12 mouse cellular contexts compared by ENCODE assay signal in the genomic region with DNA sequence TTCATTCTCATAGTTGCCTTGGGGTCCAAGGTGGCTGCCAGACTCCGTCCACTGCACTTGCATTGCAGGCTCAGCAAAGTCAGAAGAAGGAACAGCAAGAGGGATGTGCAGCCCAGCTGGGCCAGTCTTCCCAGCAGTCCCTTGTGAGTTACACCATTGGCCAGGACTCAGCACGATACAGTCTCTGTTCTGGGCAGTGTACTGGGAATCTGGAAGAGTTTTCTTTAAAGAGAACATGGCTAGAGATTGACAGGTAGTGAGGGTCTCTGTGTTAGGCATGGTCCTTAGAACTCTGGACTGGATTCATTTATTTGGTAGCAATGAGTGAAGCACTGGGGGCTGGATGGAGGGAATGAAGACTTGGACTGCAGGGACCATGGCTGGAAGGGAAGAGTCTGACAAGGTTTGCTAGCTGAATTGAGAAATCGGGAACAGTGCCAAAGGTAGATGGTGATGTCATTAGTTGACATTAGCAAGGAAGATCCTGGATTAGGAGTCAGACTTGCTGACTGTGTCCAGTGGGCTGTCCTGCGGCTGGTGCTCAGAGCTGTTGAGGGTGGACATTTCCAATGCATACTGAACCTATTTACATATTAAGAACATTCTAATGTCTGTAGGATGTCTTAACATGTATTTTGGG. TPM values are rescaled to one million over a fixed set of nuclear protein-coding genes. Genes with fewer than 3 reads are reported as not detected.
A peak's percentile ranks its signal among the peaks of the same experiment; 100 is the strongest.
DNase-seq lines count a peak whose midpoint lies in the region; ATAC-seq and TF ChIP-seq lines count a peak whose summit lies in the region.
"Had no signal": no experiment of that assay in that cellular context is flagged by ENCODE, and none has a peak within 500 bp of the region (broad histone marks: within the 10 kb centered on the region; RNA-seq: fewer than 3 reads in every experiment).

No protein-coding gene starts in this region.

- TF ChIP-seq POLR2A in heart, adult 2 months (IDR thresholded peaks at IDR 0.05; ENCODE audit: insufficient read depth, low read depth, low read length) = no peak

- no peaks in the 10 kb centered on the region; the same call in 1 of the 2 replicates for H3K27me3 ChIP-seq in heart, adult 2 months (ENCODE audit: control insufficient read depth, insufficient read depth, low read length)
- peaks cover 31% of the 10 kb centered on the region for H3K27me3 ChIP-seq in heart, embryonic 11.5 days (ENCODE audit: control insufficient read depth, insufficient read depth, low read length)
- H3K27me3 ChIP-seq in liver, embryonic 14.5 days (ENCODE audit: control insufficient read depth, insufficient read depth, low read length) = peaks cover 22% of the 10 kb centered on the region
- H3K27me3 ChIP-seq in midbrain, embryonic 16.5 days (ENCODE audit: control insufficient read depth, insufficient read depth, low read depth, low read length) = no peaks in the 10 kb centered on the region
- H3K27me3 ChIP-seq: CH12.LX had no signal

- no peaks in the 10 kb centered on the region for H3K9me3 ChIP-seq in heart, embryonic 11.5 days (replicated peaks; ENCODE audit: control insufficient read depth, low read length)
- no peaks in the 10 kb centered on the region for H3K9me3 ChIP-seq in liver, embryonic 14.5 days (ENCODE audit: control insufficient read depth, low read length)
- no peaks in the 10 kb centered on the region for H3K9me3 ChIP-seq in midbrain, embryonic 16.5 days (replicated peaks; ENCODE audit: control insufficient read depth, low read length, poor library complexity, severe bottlenecking)

- H3K4me1 ChIP-seq in heart, adult 2 months (ENCODE audit: control insufficient read depth, insufficient read depth, low read length) = peaks cover 16% of the 10 kb centered on the region
- H3K4me1 ChIP-seq in heart, embryonic 11.5 days (ENCODE audit: control insufficient read depth, insufficient read depth, low read length) = peaks cover 14% of the 10 kb centered on the region; the same call in 1 of the 2 replicates
- H3K4me1 ChIP-seq in liver, embryonic 14.5 days (replicated peaks; ENCODE audit: control insufficient read depth in 2 of 2, insufficient read depth in 2 of 2, low read length in 1 of 2) = peaks cover 0 to 28% of the 10 kb centered on the region in 2 experiments; a peak in 3 of 4 replicates
- peaks cover 14% of the 10 kb centered on the region for H3K4me1 ChIP-seq in midbrain, embryonic 16.5 days (ENCODE audit: control insufficient read depth, insufficient read depth, low read length)

- H3K4me2 ChIP-seq in heart, embryonic 11.5 days = no peak overlapping the region
- no peak overlapping the region for H3K4me2 ChIP-seq in liver, embryonic 14.5 days (ENCODE audit: low read depth)
- no peak overlapping the region for H3K4me2 ChIP-seq in midbrain, embryonic 16.5 days (ENCODE audit: low read length)

- no peak for ATAC-seq in heart, embryonic 11.5 days (replicated peaks; ENCODE audit: insufficient number of reproducible peaks, low FRiP score, low TSS enrichment)
- ATAC-seq in liver, embryonic 14.5 days (ENCODE audit: insufficient read depth) = peak; percentile 38; the same call in 1 of the 2 replicates
- no peak for ATAC-seq in midbrain, embryonic 16.5 days

- peak overlapping the region; percentile 21 for H3K27ac ChIP-seq in heart, adult 2 months
- no peak overlapping the region for H3K27ac ChIP-seq in heart, embryonic 11.5 days (ENCODE audit: low read depth, low read length)
- no peak overlapping the region for H3K27ac ChIP-seq in liver, embryonic 14.5 days
- H3K27ac ChIP-seq in midbrain, embryonic 16.5 days (ENCODE audit: low read length) = no peak overlapping the region

- TF ChIP-seq CTCF in heart, adult 2 months (IDR thresholded peaks at IDR 0.05) = no peak
- no peak for TF ChIP-seq CTCF in liver, embryonic 14.5 days (IDR thresholded peaks at IDR 0.05; ENCODE audit: low read depth)

- WGBS in heart, adult 2 months = 45% methylated on average over 4 of the region's 4 CpGs
- WGBS in heart, embryonic 11.5 days (ENCODE audit: insufficient replicate concordance) = 70% methylated on average over 4 of the region's 4 CpGs
- WGBS in liver, embryonic 14.5 days (ENCODE audit: insufficient replicate concordance) = 45% methylated on average over 4 of the region's 4 CpGs
- 84% methylated on average over 4 of the region's 4 CpGs for WGBS in midbrain, embryonic 16.5 days

- TF ChIP-seq EP300 in heart, adult 2 months (IDR thresholded peaks at IDR 0.05; ENCODE audit: insufficient read depth, low read depth, low read length) = no peak
- TF ChIP-seq EP300 in liver, embryonic 14.5 days (IDR thresholded peaks at IDR 0.05; ENCODE audit: low read depth) = no peak

- DNase-seq in heart, adult 2 months = peak; percentile 61 to 73
- DNase-seq in NIH3T3 (ENCODE audit: low read depth) = peak; percentile 71
- peak; percentile 10 for DNase-seq in adrenal gland, postnatal 25 days
- no peak for DNase-seq in liver, embryonic 14.5 days (ENCODE audit: low read depth in 3 of 3, low spot score in 3 of 3)
- DNase-seq in left cerebral cortex, adult 18-20 months (ENCODE audit: low spot score in 2 of 2) = no peak
- no peak for DNase-seq in spleen, postnatal 14 days (ENCODE audit: low spot score in 2 of 2)
- DNase-seq: kidney, postnatal 4 days; spleen, adult 18-20 months; thymus, adult 2 months had no signal

- H3K36me3 ChIP-seq in heart, adult 2 months (ENCODE audit: control insufficient read depth, insufficient read depth, low read length) = no peaks in the 10 kb centered on the region
- H3K36me3 ChIP-seq in heart, embryonic 11.5 days (ENCODE audit: control insufficient read depth, insufficient read depth, low read length) = no peaks in the 10 kb centered on the region
- H3K36me3 ChIP-seq in liver, embryonic 14.5 days (replicated peaks; ENCODE audit: control insufficient read depth, insufficient read depth, low read depth) = no peaks in the 10 kb centered on the region
- no peaks in the 10 kb centered on the region for H3K36me3 ChIP-seq in midbrain, embryonic 16.5 days (ENCODE audit: control insufficient read depth, insufficient read depth, low read length)

- H3K4me3 ChIP-seq in heart, adult 2 months = no peak overlapping the region
- H3K4me3 ChIP-seq in heart, embryonic 11.5 days (ENCODE audit: low read depth, low read length) = no peak overlapping the region
- H3K4me3 ChIP-seq in liver, embryonic 14.5 days (ENCODE audit: insufficient read depth in 1 of 2, low read depth in 2 of 2, low read length in 2 of 2) = no peak overlapping the region
- H3K4me3 ChIP-seq in midbrain, embryonic 16.5 days (ENCODE audit: low read depth, low read length) = no peak overlapping the region

- no peak overlapping the region for H3K9ac ChIP-seq in heart, adult 2 months (ENCODE audit: low read depth, low read length)
- no peak overlapping the region for H3K9ac ChIP-seq in heart, embryonic 11.5 days (ENCODE audit: low read depth, low read length)
- H3K9ac ChIP-seq in liver, embryonic 14.5 days (replicated peaks) = no peak overlapping the region
- H3K9ac ChIP-seq in midbrain, embryonic 16.5 days (ENCODE audit: low read depth, low read length) = no peak overlapping the region

- no peaks in the 10 kb centered on the region for H3K79me2 ChIP-seq in heart, adult 2 months (replicated peaks; ENCODE audit: control insufficient read depth, insufficient read depth, low read length)

- intact Hi-C loops in heart, adult 2 months (cut with DNase I) = no loop called here

RNA-seq across cellular contexts. Expression of a gene that starts 2.3 kb away (rescaled TPM):
- under 1 TPM in 1 of 2 experiments, not detected in 1; 0.25 TPM for total RNA-seq in heart, adult 2 months (2021)
- polyA plus RNA-seq in heart, adult 2 months (2012; rRNA removed) = 0.44 and 0.57 TPM in 2 replicates
- polyA plus RNA-seq in heart, embryonic 11.5 days (2014; fragmentation: Nextera tagmentation; extraction: Ambion mirVana) = 1.4 and 3.7 TPM in 2 replicates
- 0.46 TPM in 1 of 2 replicates, not detected in the other for total RNA-seq in adrenal gland, postnatal 25 days (2021)
- polyA plus RNA-seq in liver, embryonic 14.5 days (2012; rRNA removed) = 1.6 TPM in 2 replicates
- 3.0 and 3.5 TPM in 2 replicates for polyA plus RNA-seq in liver, embryonic 14.5 days (2014; fragmentation: Nextera tagmentation; extraction: Ambion mirVana)
- 1 to 10 TPM; 3.2 to 3.9 TPM for total RNA-seq in left cerebral cortex, adult 18-20 months (2021)
- 16.1 and 16.2 TPM in 2 replicates for polyA plus RNA-seq in midbrain, embryonic 16.5 days (2015; fragmentation: Nextera tagmentation; extraction: Ambion mirVana)

Comparison
In these comparisons a context has a peak if more than half of its experiments do, and no peak if none do; other contexts are left out.
1. DNase-seq: peak in heart, adult 2 months (2 of 2), NIH3T3 (single experiment) and adrenal gland, postnatal 25 days (single experiment); none in liver, embryonic 14.5 days (0 of 3), left cerebral cortex, adult 18-20 months (0 of 2) and spleen, postnatal 14 days (0 of 2).